Mouse (Mus musculus): ENCODE results near the gene Rnaseh2c.

- no peak for TF ChIP-seq CTCF (IDR thresholded peaks at IDR 0.05; ENCODE audit: low read depth, low read length)
- no peak for TF ChIP-seq EP300 (IDR thresholded peaks at IDR 0.05; ENCODE audit: insufficient read depth, low read depth, low read length)
These were observed 42.9 kb upstream of the Rnaseh2c start for GRCm38 (mm10) chr19:5558770-5559169.
